Mouse (Mus musculus): ENCODE measurements at regions not wholly inside any gene's neighbourhood (a gene's known extent, or its start where the extent isn't known, plus 50 kb on each side); places are given as distances from the start of the nearest gene placed in this dataset.

GRCm38 (mm10) chr16:74984207-74984606 lies 572.6 kb upstream of the Robo2 start:
- TF ChIP-seq POLR2A (IDR thresholded peaks at IDR 0.05; ENCODE audit: control insufficient read depth, low read depth, low read length), result no peak
- no peaks in the 10 kb centered on the region for H3K36me3 ChIP-seq (ENCODE audit: control insufficient read depth, insufficient read depth, low read length)
- no peak overlapping the region for H3K4me3 ChIP-seq (ENCODE audit: control insufficient read depth, low read depth, low read length)
- H3K27me3 ChIP-seq (ENCODE audit: control insufficient read depth, insufficient read depth, low read length), result no peaks in the 10 kb centered on the region
- no peaks in the 10 kb centered on the region for H3K4me1 ChIP-seq (ENCODE audit: control insufficient read depth, insufficient read depth, low read length)
- H3K27ac ChIP-seq (ENCODE audit: control insufficient read depth, insufficient read depth, low read depth, low read length), result no peak overlapping the region

GRCm38 (mm10) chr16:74966099-74966498 lies 554.5 kb upstream of the Robo2 start:
- H3K4me1 ChIP-seq (ENCODE audit: control insufficient read depth, insufficient read depth, low read length), result no peaks in the 10 kb centered on the region
- H3K27me3 ChIP-seq (ENCODE audit: control insufficient read depth, insufficient read depth, low read length), result no peaks in the 10 kb centered on the region
- no peaks in the 10 kb centered on the region for H3K36me3 ChIP-seq (ENCODE audit: control insufficient read depth, insufficient read depth, low read length)
- no peak overlapping the region for H3K4me3 ChIP-seq (ENCODE audit: control insufficient read depth, low read depth, low read length)
- TF ChIP-seq POLR2A (IDR thresholded peaks at IDR 0.05; ENCODE audit: control insufficient read depth, low read depth, low read length), result no peak
- no peak for TF ChIP-seq CTCF (IDR thresholded peaks at IDR 0.05; ENCODE audit: control insufficient read depth, insufficient read depth, insufficient replicate concordance, low read depth, low read length)
- H3K27ac ChIP-seq (ENCODE audit: control insufficient read depth, insufficient read depth, low read depth, low read length), result no peak overlapping the region

- no peaks in the 10 kb centered on the region for H3K4me1 ChIP-seq (ENCODE audit: control insufficient read depth, insufficient read depth, low read length)
- no peak for TF ChIP-seq POLR2A (IDR thresholded peaks at IDR 0.05; ENCODE audit: control insufficient read depth, low read depth, low read length)
- no peak for TF ChIP-seq CTCF (IDR thresholded peaks at IDR 0.05; ENCODE audit: control insufficient read depth, insufficient read depth, insufficient replicate concordance, low read depth, low read length)
- H3K27me3 ChIP-seq (ENCODE audit: control insufficient read depth, insufficient read depth, low read length), result no peaks in the 10 kb centered on the region
- H3K27ac ChIP-seq (ENCODE audit: control insufficient read depth, insufficient read depth, low read depth, low read length), result no peak overlapping the region
- no peak overlapping the region for H3K4me3 ChIP-seq (ENCODE audit: control insufficient read depth, low read depth, low read length)
- no peaks in the 10 kb centered on the region for H3K36me3 ChIP-seq (ENCODE audit: control insufficient read depth, insufficient read depth, low read length)
These were observed 518.1 kb upstream of the Robo2 start for GRCm38 (mm10) chr16:74929739-74930138.

GRCm38 (mm10) chr16:74900835-74901234 lies 489.2 kb upstream of the Robo2 start:
- no peak overlapping the region for H3K4me3 ChIP-seq (ENCODE audit: control insufficient read depth, low read depth, low read length)
- no peak overlapping the region for H3K27ac ChIP-seq (ENCODE audit: control insufficient read depth, insufficient read depth, low read depth, low read length)
- H3K27me3 ChIP-seq (ENCODE audit: control insufficient read depth, insufficient read depth, low read length), result no peaks in the 10 kb centered on the region
- H3K36me3 ChIP-seq (ENCODE audit: control insufficient read depth, insufficient read depth, low read length), result no peaks in the 10 kb centered on the region
- H3K4me1 ChIP-seq (ENCODE audit: control insufficient read depth, insufficient read depth, low read length), result no peaks in the 10 kb centered on the region
- TF ChIP-seq CTCF (IDR thresholded peaks at IDR 0.05; ENCODE audit: control insufficient read depth, insufficient read depth, insufficient replicate concordance, low read depth, low read length) (no peak), POLR2A (IDR thresholded peaks at IDR 0.05; ENCODE audit: control insufficient read depth, low read depth, low read length) (no peak)

GRCm38 (mm10) chr16:74887724-74888123 lies 476.1 kb upstream of the Robo2 start:
- no peak for TF ChIP-seq POLR2A (IDR thresholded peaks at IDR 0.05; ENCODE audit: control insufficient read depth, low read depth, low read length)
- TF ChIP-seq CTCF (IDR thresholded peaks at IDR 0.05; ENCODE audit: control insufficient read depth, insufficient read depth, insufficient replicate concordance, low read depth, low read length), result no peak

GRCm38 (mm10) chr16:74878603-74879002 lies 467.0 kb upstream of the Robo2 start:
- Histone ChIP-seq H3K4me1 (ENCODE audit: control insufficient read depth, insufficient read depth, low read length) (no peaks in the 10 kb centered on the region), H3K4me3 (ENCODE audit: control insufficient read depth, low read depth, low read length) (no peak overlapping the region), H3K27ac (ENCODE audit: control insufficient read depth, insufficient read depth, low read depth, low read length) (no peak overlapping the region), H3K36me3 (ENCODE audit: control insufficient read depth, insufficient read depth, low read length) (no peaks in the 10 kb centered on the region), H3K27me3 (ENCODE audit: control insufficient read depth, insufficient read depth, low read length) (no peaks in the 10 kb centered on the region)
- TF ChIP-seq CTCF (IDR thresholded peaks at IDR 0.05; ENCODE audit: control insufficient read depth, insufficient read depth, insufficient replicate concordance, low read depth, low read length), result no peak
- TF ChIP-seq POLR2A (IDR thresholded peaks at IDR 0.05; ENCODE audit: control insufficient read depth, low read depth, low read length), result no peak

More at GRCm38 (mm10) chr16:74887724-74888123, 476.1 kb upstream of the Robo2 start:
- Histone ChIP-seq H3K27ac (ENCODE audit: control insufficient read depth, insufficient read depth, low read depth, low read length) (no peak overlapping the region), H3K36me3 (ENCODE audit: control insufficient read depth, insufficient read depth, low read length) (no peaks in the 10 kb centered on the region), H3K27me3 (ENCODE audit: control insufficient read depth, insufficient read depth, low read length) (no peaks in the 10 kb centered on the region), H3K4me1 (ENCODE audit: control insufficient read depth, insufficient read depth, low read length) (no peaks in the 10 kb centered on the region), H3K4me3 (ENCODE audit: control insufficient read depth, low read depth, low read length) (no peak overlapping the region)

- no peaks in the 10 kb centered on the region for H3K4me1 ChIP-seq (ENCODE audit: control insufficient read depth, insufficient read depth, low read length)
- H3K27me3 ChIP-seq (ENCODE audit: control insufficient read depth, insufficient read depth, low read length), result no peaks in the 10 kb centered on the region
- no peaks in the 10 kb centered on the region for H3K36me3 ChIP-seq (ENCODE audit: control insufficient read depth, insufficient read depth, low read length)
- H3K4me3 ChIP-seq (ENCODE audit: control insufficient read depth, low read depth, low read length), result no peak overlapping the region
- TF ChIP-seq CTCF (IDR thresholded peaks at IDR 0.05; ENCODE audit: control insufficient read depth, insufficient read depth, insufficient replicate concordance, low read depth, low read length) (no peak), POLR2A (IDR thresholded peaks at IDR 0.05; ENCODE audit: control insufficient read depth, low read depth, low read length) (no peak)
- H3K27ac ChIP-seq (ENCODE audit: control insufficient read depth, insufficient read depth, low read depth, low read length), result no peak overlapping the region
These were observed 462.1 kb upstream of the Robo2 start for GRCm38 (mm10) chr16:74873756-74874155.

- no peaks in the 10 kb centered on the region for H3K4me1 ChIP-seq (ENCODE audit: control insufficient read depth, insufficient read depth, low read length)
- no peak overlapping the region for H3K4me3 ChIP-seq (ENCODE audit: control insufficient read depth, low read depth, low read length)
- no peaks in the 10 kb centered on the region for H3K27me3 ChIP-seq (ENCODE audit: control insufficient read depth, insufficient read depth, low read length)
These were observed 446.1 kb upstream of the Robo2 start for GRCm38 (mm10) chr16:74857752-74858151.

More at GRCm38 (mm10) chr16:74857752-74858151, 446.1 kb upstream of the Robo2 start:
- TF ChIP-seq CTCF (IDR thresholded peaks at IDR 0.05; ENCODE audit: control insufficient read depth, insufficient read depth, insufficient replicate concordance, low read depth, low read length) (no peak), POLR2A (IDR thresholded peaks at IDR 0.05; ENCODE audit: control insufficient read depth, low read depth, low read length) (no peak)
- no peaks in the 10 kb centered on the region for H3K36me3 ChIP-seq (ENCODE audit: control insufficient read depth, insufficient read depth, low read length)
- H3K27ac ChIP-seq (ENCODE audit: control insufficient read depth, insufficient read depth, low read depth, low read length), result no peak overlapping the region

All from testis, adult 2 months (tissue).